Mouse (Mus musculus) megakaryocyte, embryonic 14.5 days (primary cell): ENCODE measurements around the gene Bckdhb.

Experiments
- FLI1 ChIP-seq: IDR thresholded peaks from 2 replicates; pipeline ENCODE4 v1.6.1; 2012; ENCODE audit warnings: low read length, inconsistent platforms, mixed read lengths
- GATA1 ChIP-seq: IDR thresholded peaks from 3 replicates; pipeline ENCODE4 v1.6.1; 2012; ENCODE audit warnings: mixed read lengths, low read length, inconsistent platforms, borderline replicate concordance

GRCm38 (mm10) chr9:83902086-83902485 is 22.9 kb upstream of the Bckdhb start:
- no peak for TF ChIP-seq GATA1
- TF ChIP-seq FLI1 = no peak
